Mouse (Mus musculus): Measurements from ENCODE around the gene Zdhhc8. TPM values are rescaled to one million over a fixed set of nuclear protein-coding genes. Genes with fewer than 3 reads are reported as not detected.

Zdhhc8 gene
- polyA plus RNA-seq (2015; fragmentation: Nextera tagmentation; extraction: Ambion mirVana): 15.1 and 17.4 TPM in 2 replicates

DNA sequence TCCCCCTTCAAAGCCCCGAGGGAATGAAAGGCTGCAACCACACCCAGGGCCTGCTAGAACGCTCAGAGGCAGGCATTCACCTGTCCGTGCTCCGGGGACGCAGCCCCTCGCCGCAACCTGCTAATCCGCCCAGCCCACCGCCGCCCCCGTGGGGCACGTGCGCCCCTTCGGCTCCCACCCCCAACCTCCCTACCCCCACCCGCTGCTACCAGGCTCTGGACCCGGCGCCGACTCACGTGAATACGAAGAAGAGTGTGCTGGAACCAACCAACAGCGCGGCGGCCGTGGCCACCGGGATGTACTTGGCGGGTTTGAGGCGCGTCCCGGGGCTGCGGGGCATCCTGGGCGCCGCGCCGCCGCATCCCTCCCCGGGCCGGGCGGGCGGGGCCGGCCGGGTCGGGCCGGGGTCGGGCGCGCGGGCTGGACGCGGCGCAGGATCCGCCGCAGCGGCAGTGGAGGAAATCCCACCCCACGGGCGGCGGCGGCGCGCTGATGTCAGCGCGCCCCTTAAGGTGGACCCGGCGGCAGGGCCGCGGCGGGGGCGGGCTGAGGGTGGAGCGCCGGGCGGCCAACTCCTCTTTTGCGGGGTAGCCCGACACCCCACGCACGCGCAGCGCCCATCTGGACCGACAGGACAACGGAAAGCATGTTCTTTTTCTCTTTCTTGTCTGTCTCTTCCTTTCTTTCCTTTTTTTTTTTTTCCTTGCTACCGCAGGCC lies at the start of gene Zdhhc8:
Gene Zdhhc8, minus strand, starts transcription at position 466 of the 718 bp plus-strand sequence.
- Histone ChIP-seq H3K9ac (replicated peaks; ENCODE audit: low read depth, low read length) (peak within 1 kb of the TSS; percentile 90), H3K9me3 (ENCODE audit: control insufficient read depth, low read length) (no peaks in the 10 kb centered on the region), H3K4me1 (replicated peaks; ENCODE audit: control insufficient read depth, insufficient read depth, low read length) (peaks cover 31% of the 10 kb centered on the region), H3K4me3 (replicated peaks; ENCODE audit: low read length) (peak within 1 kb of the TSS; percentile 86), H3K27me3 (replicated peaks; ENCODE audit: control insufficient read depth, insufficient read depth, low read length) (no peaks in the 10 kb centered on the region), H3K27ac (ENCODE audit: low read length) (peak within 1 kb of the TSS; percentile 87), H3K36me3 (ENCODE audit: control insufficient read depth, insufficient read depth) (peaks cover 7% of the 10 kb centered on the region; the same call in 1 of the 2 replicates), H3K4me2 (ENCODE audit: low read length) (peak within 1 kb of the TSS; percentile 75)
- ATAC-seq: peak; percentile 88
- WGBS: under 1% methylated on average over 64 of the region's 79 CpGs

DNA sequence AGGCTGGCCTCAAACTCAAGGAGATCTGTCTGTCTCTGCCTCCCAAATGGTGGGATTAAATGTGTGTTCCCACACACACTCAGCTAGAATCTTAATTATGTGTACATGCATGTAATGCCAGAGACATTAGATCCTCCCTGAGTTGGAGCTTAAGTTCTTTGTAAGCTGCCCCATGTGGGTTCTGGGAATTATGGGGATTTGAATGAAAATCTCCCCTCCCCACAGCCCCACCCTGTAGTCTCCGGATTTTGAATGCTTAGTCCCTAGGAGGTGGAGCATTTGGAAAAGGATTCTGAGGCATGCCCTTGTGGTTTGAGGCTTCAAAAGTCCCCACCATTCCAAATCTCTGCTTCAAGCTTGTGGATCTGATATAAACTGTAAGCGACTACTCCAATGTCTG lies 40.2 kb upstream of the Zdhhc8 start:
- no peak for ATAC-seq

DNA sequence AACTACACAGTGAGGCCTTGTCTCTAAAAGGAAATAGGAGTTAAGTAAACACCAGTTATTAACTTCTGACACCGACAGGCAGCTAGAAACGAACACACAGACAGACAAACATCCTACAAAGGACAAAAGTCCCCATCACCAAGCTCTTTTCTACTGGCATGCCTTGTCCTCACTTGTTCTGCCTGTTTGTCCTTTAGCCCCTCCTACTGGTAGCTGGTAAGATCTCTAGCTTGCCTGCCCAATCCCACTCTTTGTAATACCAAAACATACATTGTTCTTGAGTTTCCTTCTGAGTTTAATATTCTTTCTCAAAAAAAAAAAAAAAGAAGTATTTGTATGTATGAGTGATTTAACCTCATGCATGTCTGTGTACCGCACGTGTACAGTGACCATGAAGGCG lies 33.2 kb upstream of the Zdhhc8 start:
- Histone ChIP-seq H3K4me3 (replicated peaks; ENCODE audit: low read length) (no peak overlapping the region), H3K4me2 (ENCODE audit: low read length) (no peak overlapping the region), H3K4me1 (replicated peaks; ENCODE audit: control insufficient read depth, insufficient read depth, low read length) (no peaks in the 10 kb centered on the region), H3K36me3 (ENCODE audit: control insufficient read depth, insufficient read depth) (peaks cover 53% of the 10 kb centered on the region), H3K27me3 (replicated peaks; ENCODE audit: control insufficient read depth, insufficient read depth, low read length) (no peaks in the 10 kb centered on the region), H3K27ac (ENCODE audit: low read length) (no peak overlapping the region), H3K9ac (replicated peaks; ENCODE audit: low read depth, low read length) (no peak overlapping the region), H3K9me3 (ENCODE audit: control insufficient read depth, low read length) (no peaks in the 10 kb centered on the region)
- 91% methylated on average over 5 of the region's 5 CpGs for WGBS
- ATAC-seq: no peak

More for the DNA sequence above, 40.2 kb upstream of the Zdhhc8 start:
- H3K27ac ChIP-seq (ENCODE audit: low read length): no peak overlapping the region
- no peaks in the 10 kb centered on the region for H3K4me1 ChIP-seq (replicated peaks; ENCODE audit: control insufficient read depth, insufficient read depth, low read length)
- WGBS: 67% methylated on average over 2 of the region's 2 CpGs
- no peaks in the 10 kb centered on the region for H3K9me3 ChIP-seq (ENCODE audit: control insufficient read depth, low read length)
- H3K36me3 ChIP-seq (ENCODE audit: control insufficient read depth, insufficient read depth): peaks cover 57% of the 10 kb centered on the region
- no peaks in the 10 kb centered on the region for H3K27me3 ChIP-seq (replicated peaks; ENCODE audit: control insufficient read depth, insufficient read depth, low read length)
- H3K9ac ChIP-seq (replicated peaks; ENCODE audit: low read depth, low read length): no peak overlapping the region
- H3K4me3 ChIP-seq (replicated peaks; ENCODE audit: low read length): no peak overlapping the region
- no peak overlapping the region for H3K4me2 ChIP-seq (ENCODE audit: low read length)

DNA sequence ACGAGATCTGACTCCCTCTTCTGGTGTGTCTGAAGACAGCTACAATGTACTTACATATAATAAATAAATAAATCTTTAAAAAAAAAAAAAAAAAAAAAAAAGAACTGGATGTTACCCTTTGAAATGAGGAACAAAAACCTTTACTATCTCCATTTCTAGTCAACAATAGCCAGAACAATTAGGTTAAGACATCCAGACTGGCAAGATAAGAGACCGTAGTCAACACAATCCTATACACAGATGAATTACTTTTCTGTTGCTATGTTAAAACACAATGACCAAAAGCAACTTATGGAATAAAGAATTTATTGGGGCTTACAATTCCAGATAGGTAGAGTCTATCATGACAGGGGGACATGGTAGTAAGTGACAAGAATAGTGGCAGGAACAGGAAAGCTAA lies 30.1 kb upstream of the Zdhhc8 start:
- Histone ChIP-seq H3K4me2 (ENCODE audit: low read length) (no peak overlapping the region), H3K9me3 (ENCODE audit: control insufficient read depth, low read length) (no peaks in the 10 kb centered on the region), H3K4me1 (replicated peaks; ENCODE audit: control insufficient read depth, insufficient read depth, low read length) (no peaks in the 10 kb centered on the region), H3K4me3 (replicated peaks; ENCODE audit: low read length) (no peak overlapping the region), H3K36me3 (ENCODE audit: control insufficient read depth, insufficient read depth) (peaks cover 40% of the 10 kb centered on the region), H3K27me3 (replicated peaks; ENCODE audit: control insufficient read depth, insufficient read depth, low read length) (no peaks in the 10 kb centered on the region), H3K27ac (ENCODE audit: low read length) (no peak overlapping the region), H3K9ac (replicated peaks; ENCODE audit: low read depth, low read length) (no peak overlapping the region)
- no peak for ATAC-seq
- WGBS: 74% methylated on average over 2 of the region's 2 CpGs

DNA sequence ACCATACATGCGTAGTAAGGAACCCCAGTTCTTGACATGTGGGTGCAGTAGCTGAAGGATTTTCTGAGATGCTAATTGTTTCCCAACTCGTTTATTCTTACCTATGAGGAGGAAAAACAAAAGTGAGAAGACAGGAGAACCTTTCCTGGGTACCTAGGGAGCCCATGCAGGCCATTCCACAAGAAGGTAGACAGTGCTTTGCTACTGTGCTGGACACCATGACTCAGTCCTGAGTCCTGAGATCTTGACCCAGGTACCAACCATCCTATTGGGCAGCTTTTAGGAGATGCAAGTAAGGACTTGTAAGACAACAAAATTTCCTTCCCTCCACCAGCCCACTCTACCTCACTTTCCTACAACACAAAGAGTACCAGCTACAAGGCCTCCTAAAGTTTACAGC lies 23.3 kb upstream of the Zdhhc8 start, which contains the start of gene Gm49776:
Gene Gm49776, minus strand, starts transcription at position 101 of the 400 bp plus-strand sequence.
- no peaks in the 10 kb centered on the region for H3K9me3 ChIP-seq (ENCODE audit: control insufficient read depth, low read length)
- no peak for ATAC-seq

DNA sequence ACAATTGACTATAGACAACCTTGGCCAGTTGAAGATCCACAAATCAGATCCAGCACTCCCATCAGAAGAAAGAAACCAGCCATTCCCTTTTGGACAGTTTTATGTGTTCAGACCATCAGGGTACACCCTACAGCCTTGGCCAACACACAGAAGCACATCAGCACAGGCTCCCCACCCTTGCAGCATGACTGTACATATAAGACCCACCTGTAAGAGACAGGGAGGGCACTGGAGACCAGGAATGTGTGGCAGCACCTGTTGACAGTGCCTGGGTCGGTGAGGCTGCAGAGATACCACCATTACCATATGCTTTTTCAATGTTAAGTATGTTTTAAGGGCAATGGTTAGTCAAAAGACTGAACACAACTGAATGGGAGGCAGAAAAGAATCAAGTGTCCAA lies 18.9 kb upstream of the Zdhhc8 start:
- no peaks in the 10 kb centered on the region for H3K27me3 ChIP-seq (replicated peaks; ENCODE audit: control insufficient read depth, insufficient read depth, low read length)
- H3K36me3 ChIP-seq (ENCODE audit: control insufficient read depth, insufficient read depth): peaks cover 49% of the 10 kb centered on the region
- H3K4me1 ChIP-seq (replicated peaks; ENCODE audit: control insufficient read depth, insufficient read depth, low read length): peaks cover 19% of the 10 kb centered on the region
- H3K9ac ChIP-seq (replicated peaks; ENCODE audit: low read depth, low read length): no peak overlapping the region
- H3K27ac ChIP-seq (ENCODE audit: low read length): no peak overlapping the region
- no peak overlapping the region for H3K4me3 ChIP-seq (replicated peaks; ENCODE audit: low read length)
- no peaks in the 10 kb centered on the region for H3K9me3 ChIP-seq (ENCODE audit: control insufficient read depth, low read length)
- 85% methylated on average over 1 of the region's 1 CpGs for WGBS
- no peak overlapping the region for H3K4me2 ChIP-seq (ENCODE audit: low read length)
- no peak for ATAC-seq

More for the DNA sequence above, 23.3 kb upstream of the Zdhhc8 start, which contains the start of gene Gm49776:
- 94% methylated on average over 2 of the region's 2 CpGs for WGBS
- Histone ChIP-seq H3K27ac (ENCODE audit: low read length) (no peak within 1 kb of the TSS), H3K4me1 (replicated peaks; ENCODE audit: control insufficient read depth, insufficient read depth, low read length) (no peaks in the 10 kb centered on the region), H3K4me3 (replicated peaks; ENCODE audit: low read length) (no peak within 1 kb of the TSS), H3K36me3 (ENCODE audit: control insufficient read depth, insufficient read depth) (peaks cover 58% of the 10 kb centered on the region), H3K27me3 (replicated peaks; ENCODE audit: control insufficient read depth, insufficient read depth, low read length) (no peaks in the 10 kb centered on the region), H3K4me2 (ENCODE audit: low read length) (no peak within 1 kb of the TSS), H3K9ac (replicated peaks; ENCODE audit: low read depth, low read length) (no peak within 1 kb of the TSS)

DNA sequence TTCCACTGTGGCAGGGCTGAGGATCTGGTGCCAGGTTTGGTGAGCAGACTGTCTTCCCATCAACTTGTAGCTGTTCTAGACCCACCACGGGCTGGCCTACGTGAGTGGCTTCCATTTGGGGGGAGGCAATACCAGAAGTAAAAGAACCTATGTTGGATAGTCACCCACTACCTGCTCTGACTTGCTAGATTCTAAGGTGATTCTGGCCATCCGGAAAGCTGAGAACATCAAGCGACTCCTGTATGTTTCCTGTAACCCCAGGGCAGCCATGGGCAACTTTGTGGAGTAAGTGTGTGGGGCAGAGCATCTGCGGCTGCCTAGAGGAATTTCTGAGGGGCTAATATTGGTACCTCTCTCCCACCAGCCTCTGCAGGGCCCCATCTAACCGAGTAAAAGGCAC lies 17.8 kb upstream of the Zdhhc8 start:
- H3K27ac ChIP-seq (ENCODE audit: low read length): no peak overlapping the region
- no peak for ATAC-seq
- no peaks in the 10 kb centered on the region for H3K9me3 ChIP-seq (ENCODE audit: control insufficient read depth, low read length)

DNA sequence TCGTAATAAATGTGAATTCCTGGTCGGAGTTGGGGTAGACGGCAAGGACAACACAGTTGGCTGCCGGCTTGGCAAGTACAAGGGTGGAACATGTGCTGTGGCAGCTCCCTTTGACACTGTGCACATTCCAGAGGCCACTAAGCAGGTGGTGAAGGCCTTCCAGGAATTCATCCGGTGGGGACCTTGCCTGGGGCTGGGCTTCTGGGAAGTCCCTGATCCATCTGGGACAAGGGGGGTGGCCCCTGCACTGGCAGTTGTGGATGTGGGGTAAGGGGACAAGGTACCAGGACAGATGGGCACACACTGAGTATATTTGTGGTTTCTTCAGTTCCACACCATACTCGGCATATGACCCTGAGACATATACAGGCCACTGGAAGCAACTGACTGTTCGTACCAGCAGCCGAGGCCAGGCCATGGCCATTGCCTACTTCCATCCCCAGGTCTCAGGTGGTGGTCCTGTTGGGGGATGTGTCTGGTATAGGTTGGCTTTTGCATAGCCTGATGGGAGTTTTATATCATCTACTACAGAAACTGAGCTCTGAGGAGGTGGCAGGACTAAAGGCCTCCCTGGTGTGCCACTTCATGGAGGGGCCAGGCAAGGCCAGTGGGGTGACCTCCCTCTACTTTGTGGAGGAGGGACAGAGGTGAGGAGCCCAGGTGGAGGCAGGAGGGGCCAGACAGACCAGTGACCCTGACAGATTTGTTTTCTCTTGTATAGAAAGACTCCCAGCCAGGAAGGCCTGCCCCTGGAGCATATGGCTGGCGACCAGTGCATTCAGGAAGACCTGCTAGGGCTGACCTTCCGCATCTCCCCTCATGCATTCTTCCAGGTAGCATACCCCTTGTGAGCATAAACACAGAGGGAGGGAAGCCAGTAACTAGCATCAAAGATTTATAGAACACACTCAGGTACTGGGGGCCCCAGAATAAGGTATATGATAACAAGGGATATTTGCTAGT lies 16.2 kb upstream of the Zdhhc8 start:
- no peaks in the 10 kb centered on the region for H3K27me3 ChIP-seq (replicated peaks; ENCODE audit: control insufficient read depth, insufficient read depth, low read length)
- no peak overlapping the region for H3K27ac ChIP-seq (ENCODE audit: low read length)
- peaks cover 31% of the 10 kb centered on the region for H3K4me1 ChIP-seq (replicated peaks; ENCODE audit: control insufficient read depth, insufficient read depth, low read length)
- H3K4me3 ChIP-seq (replicated peaks; ENCODE audit: low read length): no peak overlapping the region
- 0 out of 2 replicates have a peak overlapping the region, but pooled peaks have one; percentile 6 for H3K9ac ChIP-seq (replicated peaks; ENCODE audit: low read depth, low read length)
- no peaks in the 10 kb centered on the region for H3K9me3 ChIP-seq (ENCODE audit: control insufficient read depth, low read length)
- peak overlapping the region; percentile 98; the same call in 1 of the 2 replicates for H3K4me2 ChIP-seq (ENCODE audit: low read length)
- 69% methylated on average over 10 of the region's 10 CpGs for WGBS
- no peak for ATAC-seq
- H3K36me3 ChIP-seq (ENCODE audit: control insufficient read depth, insufficient read depth): peaks cover 30% of the 10 kb centered on the region

More for the DNA sequence above, 17.8 kb upstream of the Zdhhc8 start:
- Histone ChIP-seq H3K4me1 (replicated peaks; ENCODE audit: control insufficient read depth, insufficient read depth, low read length) (peaks cover 19% of the 10 kb centered on the region), H3K4me2 (ENCODE audit: low read length) (no peak overlapping the region), H3K36me3 (ENCODE audit: control insufficient read depth, insufficient read depth) (peaks cover 40% of the 10 kb centered on the region), H3K27me3 (replicated peaks; ENCODE audit: control insufficient read depth, insufficient read depth, low read length) (no peaks in the 10 kb centered on the region), H3K9ac (replicated peaks; ENCODE audit: low read depth, low read length) (no peak overlapping the region), H3K4me3 (replicated peaks; ENCODE audit: low read length) (no peak overlapping the region)
- WGBS: 90% methylated on average over 6 of the region's 6 CpGs

DNA sequence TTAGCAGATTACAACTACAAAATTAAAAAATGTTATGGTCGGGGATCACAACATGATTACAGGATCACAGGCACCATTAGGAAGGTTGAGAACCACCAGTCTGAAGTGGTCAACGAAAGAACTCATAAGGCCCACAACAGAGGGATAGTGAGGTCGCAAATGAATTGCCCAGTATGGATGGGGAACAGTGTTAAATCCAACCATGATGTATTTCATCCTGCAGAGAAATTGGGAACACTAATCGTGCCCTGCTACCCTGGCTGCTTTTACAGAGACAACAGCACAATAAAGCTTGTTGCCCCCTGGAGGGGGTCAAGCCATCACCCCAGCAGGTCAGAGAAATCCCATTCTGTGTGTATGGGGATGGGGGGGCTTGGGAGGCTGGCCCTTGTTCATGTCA lies 15.3 kb upstream of the Zdhhc8 start:
- H3K4me3 ChIP-seq (replicated peaks; ENCODE audit: low read length): peak overlapping the region; percentile 88
- 64% methylated on average over 4 of the region's 4 CpGs for WGBS
- no peak overlapping the region for H3K27ac ChIP-seq (ENCODE audit: low read length)
- H3K4me1 ChIP-seq (replicated peaks; ENCODE audit: control insufficient read depth, insufficient read depth, low read length): peaks cover 31% of the 10 kb centered on the region
- peaks cover 33% of the 10 kb centered on the region for H3K36me3 ChIP-seq (ENCODE audit: control insufficient read depth, insufficient read depth)
- peak overlapping the region; percentile 98 for H3K4me2 ChIP-seq (ENCODE audit: low read length)
- no peak for ATAC-seq
- H3K27me3 ChIP-seq (replicated peaks; ENCODE audit: control insufficient read depth, insufficient read depth, low read length): no peaks in the 10 kb centered on the region
- no peaks in the 10 kb centered on the region for H3K9me3 ChIP-seq (ENCODE audit: control insufficient read depth, low read length)
- peak overlapping the region; percentile 0; the same call in 1 of the 2 replicates for H3K9ac ChIP-seq (replicated peaks; ENCODE audit: low read depth, low read length)
